Mouse (Mus musculus): Measurements from ENCODE around the gene Pqlc3. TPM values are rescaled to one million over a fixed set of nuclear protein-coding genes. Genes with fewer than 3 reads are reported as not detected.
"Not testable (repeated sequence)": the region's sequence is repeated elsewhere in the genome, so short reads cannot be mapped to it uniquely, and the experiment has no call there.

Gene Pqlc3
- 36.9 and 54.2 TPM in 2 replicates for polyA plus RNA-seq (2012; rRNA removed)

DNA sequence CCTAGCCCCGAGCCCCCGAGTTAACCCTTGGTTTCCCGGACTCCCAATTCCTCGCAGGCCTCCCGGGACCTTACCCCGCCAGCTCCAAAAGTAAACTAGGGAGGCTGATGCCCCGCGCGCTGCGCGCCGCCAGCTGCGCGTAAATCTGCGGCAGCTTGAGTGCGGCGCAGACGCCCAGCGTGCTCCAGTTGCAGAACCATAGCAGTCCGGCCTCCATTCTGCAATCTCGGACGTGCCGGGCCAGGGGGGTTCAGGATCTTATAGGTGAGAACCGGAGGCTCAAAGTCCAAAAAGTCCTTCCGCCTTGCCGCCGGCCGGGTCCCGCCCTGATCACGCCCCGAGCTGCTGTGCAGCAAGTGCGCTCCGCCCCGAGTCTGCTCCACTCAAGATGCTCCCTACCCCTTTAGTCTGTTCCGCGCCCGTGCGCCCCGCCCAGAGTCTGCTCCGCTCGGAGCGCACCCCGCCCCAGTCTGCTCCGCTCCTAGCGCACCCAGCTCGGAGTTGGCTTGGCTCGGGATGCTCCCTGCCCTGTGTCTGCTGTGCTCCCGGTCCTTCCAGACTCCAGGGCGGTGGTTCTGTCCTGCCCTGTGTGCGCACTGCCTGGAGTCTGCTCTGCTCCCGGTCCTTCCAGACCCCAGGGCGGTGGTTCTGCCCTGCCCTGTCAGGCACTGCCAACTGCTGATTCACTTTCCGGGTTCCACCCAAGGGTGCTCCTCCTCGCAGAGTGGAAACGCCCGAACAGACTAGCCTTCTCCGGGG is at the start of gene Pqlc3:
TSS of gene Pqlc3 (minus strand) at position 670 of the 759 bp plus-strand sequence.
- no peak for DNase-seq (ENCODE audit: low read depth)

DNA sequence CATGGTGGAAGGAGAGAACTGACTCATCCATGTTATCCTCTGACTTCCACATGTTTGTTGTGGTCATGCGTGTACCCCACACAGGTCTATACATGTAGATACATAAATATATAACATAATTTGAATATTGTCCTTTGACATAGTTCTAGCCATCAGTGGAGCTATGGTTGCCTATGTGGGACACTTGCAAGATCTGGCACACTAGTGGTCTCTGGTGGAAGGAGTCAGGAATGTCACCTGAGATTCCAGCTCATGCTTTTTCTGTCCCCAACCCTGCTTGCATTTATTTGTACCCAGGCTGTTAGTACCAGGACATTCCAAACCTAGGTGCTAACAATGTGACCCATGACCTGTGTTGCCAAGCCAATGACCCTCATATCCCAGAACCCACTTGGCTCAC is 49.6 kb upstream of the Pqlc3 start:
- no peak for DNase-seq (ENCODE audit: low read depth)

GRCm38 (mm10) chr12:17048979-17049612 is 48.9 kb upstream of the Pqlc3 start:
- DNase-seq (ENCODE audit: low read depth), result peak; percentile 16

GRCm38 (mm10) chr12:17043311-17043710 is 43.1 kb upstream of the Pqlc3 start:
- no peak for DNase-seq (ENCODE audit: low read depth)

DNA sequence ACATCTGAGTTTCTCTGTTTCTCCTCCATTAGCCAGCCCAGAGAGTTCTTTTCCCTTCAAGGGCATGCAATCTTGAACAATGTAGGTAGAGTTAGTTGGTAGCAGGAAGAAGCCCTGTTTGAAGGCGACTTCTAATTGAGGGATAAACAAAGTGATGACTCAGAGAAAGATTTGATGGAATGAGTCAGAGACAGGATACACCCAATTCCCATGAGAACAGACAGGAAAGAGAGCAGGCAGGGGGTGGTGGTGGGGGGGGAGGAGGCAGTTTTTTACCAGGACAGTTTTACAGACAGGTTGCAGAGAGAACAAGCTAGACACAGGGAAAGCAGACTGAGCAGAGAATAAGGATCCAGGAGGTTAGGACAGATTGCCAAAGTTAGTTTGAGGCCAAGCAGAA is 40.4 kb upstream of the Pqlc3 start:
- DNase-seq (ENCODE audit: low read depth), result no peak

DNA sequence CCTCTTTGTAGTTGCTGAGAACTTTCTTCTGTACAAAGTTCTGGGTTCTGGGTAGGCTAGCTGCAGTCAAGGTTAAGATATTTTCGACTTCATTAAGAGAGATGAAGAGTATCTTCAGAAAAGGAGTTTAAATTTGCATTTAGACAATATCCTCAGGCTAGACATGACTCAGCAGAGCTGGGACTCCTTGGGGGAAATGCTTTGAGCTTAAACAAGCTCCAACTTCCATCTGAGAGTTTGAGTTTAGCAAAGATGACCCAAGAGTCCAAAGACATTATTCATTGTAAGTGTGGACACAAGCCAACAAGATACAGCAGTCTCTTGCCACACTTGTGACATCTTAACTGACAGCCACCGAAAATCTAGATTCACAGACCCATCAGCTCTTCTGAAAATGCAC is 39.2 kb upstream of the Pqlc3 start:
- no peak for DNase-seq (ENCODE audit: low read depth)

DNA sequence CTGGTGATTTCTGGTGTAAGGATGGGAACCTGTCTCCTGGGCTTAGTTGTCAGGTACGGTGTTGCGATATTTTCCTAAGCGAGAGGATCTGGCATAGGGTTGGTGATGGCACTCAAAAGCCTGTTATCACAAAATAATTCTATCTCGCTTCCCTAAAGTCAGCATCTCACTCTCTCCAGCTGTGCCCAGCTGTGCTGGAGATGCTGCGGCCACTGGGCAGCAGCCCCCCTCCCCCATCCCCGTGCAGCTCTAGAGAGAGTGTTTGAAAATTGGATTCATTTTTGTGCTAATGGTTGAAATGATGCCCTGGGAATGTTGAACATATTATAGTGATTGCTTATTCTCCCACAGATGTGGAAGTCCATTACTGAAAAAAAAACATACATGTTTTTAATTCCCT is 38.0 kb upstream of the Pqlc3 start:
- DNase-seq (ENCODE audit: low read depth), result no peak

DNA sequence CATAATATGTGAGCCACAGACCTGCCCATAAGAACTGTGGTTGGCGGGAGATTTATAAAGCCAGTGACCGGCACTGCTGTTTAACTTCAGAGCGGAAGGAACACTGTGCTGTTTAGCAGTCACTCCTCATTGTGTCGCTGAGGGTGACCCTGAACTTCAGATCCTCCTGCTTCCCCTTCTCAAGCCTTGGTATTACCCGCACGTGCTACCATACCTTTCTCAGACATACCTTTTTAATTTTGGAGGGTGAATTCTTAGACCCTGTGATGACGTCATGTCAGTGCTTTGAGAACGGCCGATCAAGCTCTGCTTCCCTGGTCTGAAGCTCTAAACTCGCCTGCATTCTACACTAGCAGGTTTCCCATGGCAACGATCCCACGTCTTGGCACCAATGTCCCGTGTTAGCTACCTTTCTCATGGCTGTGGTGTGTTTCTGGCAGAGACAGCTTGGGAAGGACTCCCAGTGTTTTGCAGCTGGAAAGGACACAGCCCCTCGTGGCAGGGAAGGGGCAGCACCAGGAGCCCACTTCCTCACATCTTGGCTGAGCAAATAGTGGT is 36.9 kb upstream of the Pqlc3 start:
- DNase-seq (ENCODE audit: low read depth), result no peak

GRCm38 (mm10) chr12:17036532-17036931 is 36.3 kb upstream of the Pqlc3 start:
- DNase-seq (ENCODE audit: low read depth), result no peak

- DNase-seq (ENCODE audit: low read depth), result no peak
Measured at GRCm38 (mm10) chr12:17035128-17035527, 34.9 kb upstream of the Pqlc3 start.

DNA sequence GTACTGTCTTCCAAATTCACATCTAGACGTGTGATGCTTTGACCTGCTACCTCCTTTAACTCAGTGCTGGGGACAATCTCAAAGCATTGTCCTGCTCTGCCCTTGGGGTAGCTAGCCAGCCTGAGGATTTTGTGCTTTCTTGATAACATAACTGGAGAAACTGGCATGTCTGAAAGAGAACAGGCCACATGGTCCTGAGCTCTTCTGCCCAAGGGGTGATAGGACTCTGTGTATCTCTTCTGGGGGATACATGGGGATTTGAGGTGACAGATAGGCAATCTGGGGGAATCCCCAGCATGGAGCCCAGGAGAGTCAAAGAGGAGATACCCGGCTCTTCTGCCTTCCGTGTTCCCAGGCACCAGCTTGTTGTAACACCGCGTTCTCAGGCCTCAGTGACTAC is 34.5 kb upstream of the Pqlc3 start:
- no peak for DNase-seq (ENCODE audit: low read depth)

- DNase-seq (ENCODE audit: low read depth), result no peak
Measured at GRCm38 (mm10) chr12:17033464-17033841, 33.2 kb upstream of the Pqlc3 start.

DNA sequence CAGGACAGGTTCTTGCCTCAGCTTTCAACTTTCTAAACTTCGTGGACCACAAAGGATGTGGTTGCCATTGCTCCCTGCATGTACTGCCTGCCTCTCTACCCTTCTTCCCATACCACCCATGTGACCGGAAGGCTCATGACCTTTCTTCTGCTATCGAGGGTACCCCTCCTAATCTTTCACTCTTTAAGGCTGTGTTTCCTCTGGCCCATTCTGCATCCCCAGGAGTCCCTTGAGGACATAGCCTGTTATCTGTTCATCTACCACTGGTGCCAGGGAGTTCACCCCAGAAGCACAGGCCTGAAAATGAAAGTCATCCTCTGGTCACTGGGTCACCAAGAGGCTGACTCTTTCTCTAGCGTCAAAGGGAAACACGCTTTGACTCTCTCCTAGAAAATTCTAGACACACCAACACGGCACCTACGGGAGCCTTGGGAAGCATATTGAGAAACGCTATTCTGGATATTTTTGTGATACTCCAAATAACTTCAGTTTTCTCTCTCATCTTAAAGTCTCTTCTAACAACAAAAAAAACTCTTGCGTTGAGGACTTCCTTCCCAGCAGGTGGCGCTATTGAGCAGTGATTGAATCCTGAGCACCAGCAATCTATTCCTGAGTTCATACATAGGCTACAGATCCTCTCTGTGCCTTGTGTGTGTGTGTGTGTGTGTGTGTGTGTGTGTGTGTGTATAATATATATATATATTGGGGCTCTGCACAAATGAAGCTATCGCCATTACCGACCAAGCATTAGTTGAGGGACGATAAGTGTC is 32.7 kb upstream of the Pqlc3 start:
- DNase-seq (ENCODE audit: low read depth), result no peak

DNA sequence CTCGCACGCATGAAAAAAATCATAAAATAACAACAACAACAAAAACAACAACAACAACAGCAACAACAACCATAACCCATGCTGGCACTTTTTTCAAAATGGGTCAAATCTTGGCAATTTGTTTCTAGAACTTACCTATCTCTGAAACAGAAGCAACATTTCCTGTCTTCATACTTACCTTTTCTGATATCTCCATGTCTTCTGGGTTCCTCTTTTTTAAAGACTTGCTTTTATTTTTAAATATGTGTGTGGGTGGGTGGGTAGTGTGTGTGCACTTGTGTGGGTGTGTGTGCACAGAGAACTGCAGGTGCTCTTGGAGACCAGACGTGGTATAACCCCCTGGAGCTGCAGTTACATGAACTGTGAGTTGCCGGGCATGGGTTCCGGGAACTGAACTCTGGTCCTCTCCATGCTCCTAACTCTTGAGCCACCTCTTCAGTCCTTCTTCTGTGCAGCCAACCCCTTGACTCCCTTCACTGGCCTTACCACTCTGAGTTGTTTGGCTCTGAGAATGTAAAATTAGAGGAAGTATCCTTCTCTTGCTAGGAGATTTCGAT is 24.4 kb upstream of the Pqlc3 start:
- DNase-seq (ENCODE audit: low read depth), result no peak

GRCm38 (mm10) chr12:17022145-17022544 is 21.9 kb upstream of the Pqlc3 start:
- no peak for DNase-seq (ENCODE audit: low read depth)

GRCm38 (mm10) chr12:17021125-17021524 is 20.9 kb upstream of the Pqlc3 start:
- DNase-seq (ENCODE audit: low read depth), result not testable (repeated sequence)

DNA sequence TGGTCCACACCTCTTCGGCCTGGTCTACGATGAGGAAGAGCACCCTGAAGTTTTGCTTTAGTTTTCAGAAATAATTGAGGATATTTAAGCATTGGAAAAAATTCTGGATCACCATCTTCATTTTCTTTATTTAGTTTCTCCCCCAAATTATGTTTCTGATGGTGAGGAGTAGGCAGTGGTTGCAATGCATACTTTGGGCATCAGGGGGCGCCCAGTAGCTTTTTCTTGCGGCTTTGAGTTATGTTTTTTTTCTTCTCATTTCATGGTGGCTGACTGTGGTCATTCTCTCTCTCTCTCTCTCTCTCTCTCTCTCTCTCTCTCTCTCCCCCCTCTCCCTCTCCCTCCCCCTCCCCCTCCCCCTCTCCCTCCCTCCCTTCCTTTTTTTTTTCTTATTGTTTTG is 18.3 kb upstream of the Pqlc3 start:
- DNase-seq (ENCODE audit: low read depth), result no peak

DNA sequence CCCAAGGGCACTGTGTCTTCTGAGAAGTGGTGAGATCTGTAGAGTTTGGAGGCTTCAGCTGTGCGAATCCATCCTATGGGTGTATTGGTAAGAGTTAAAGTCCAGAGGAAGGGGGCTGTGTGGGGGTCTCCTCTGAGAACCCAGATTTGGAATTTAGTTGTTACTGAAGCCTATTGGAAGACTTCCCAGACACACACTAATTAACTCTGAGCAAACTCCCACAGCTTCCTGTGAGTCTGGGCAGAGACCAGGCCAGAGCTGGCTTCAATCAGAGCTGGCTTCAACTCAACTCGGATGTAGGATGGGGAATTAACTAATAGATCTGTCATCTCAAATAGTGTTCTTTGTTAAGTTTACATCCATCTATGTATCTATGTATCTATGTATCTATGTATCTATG is 15.5 kb upstream of the Pqlc3 start:
- no peak for DNase-seq (ENCODE audit: low read depth)

GRCm38 (mm10) chr12:17012067-17012899 is 12.1 kb upstream of the Pqlc3 start:
- DNase-seq (ENCODE audit: low read depth), result no peak

GRCm38 (mm10) chr12:17011100-17011870 is 11.1 kb upstream of the Pqlc3 start, which contains the start of gene 2410004P03Rik:
TSS of gene 2410004P03Rik (minus strand) at chr12:17011727.
- DNase-seq (ENCODE audit: low read depth), result no peak
